ENCODE assay signal across 9 mouse cellular contexts in the genomic region with DNA sequence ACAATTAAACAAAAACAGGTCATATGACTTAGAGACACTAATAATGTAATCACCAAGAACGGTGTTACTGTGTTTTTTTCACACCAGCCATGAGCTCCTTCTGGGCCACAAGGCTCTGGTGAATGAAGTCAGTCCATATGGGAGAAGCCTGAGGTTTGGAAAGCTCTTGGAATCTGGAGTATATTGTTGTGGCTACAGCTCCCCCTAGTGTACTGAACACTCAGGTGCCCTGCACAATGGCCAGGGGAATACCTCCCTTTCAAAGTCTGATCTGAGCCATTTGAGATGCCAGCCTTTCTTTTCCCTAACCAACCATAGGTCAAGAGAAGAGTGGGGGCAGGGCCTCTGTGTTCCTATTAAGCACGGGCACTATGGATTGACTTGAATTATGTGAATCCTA.
DNase-seq lines count a peak whose midpoint lies in the region; ATAC-seq and TF ChIP-seq lines count a peak whose summit lies in the region.
"Had no signal": no experiment of that assay in that cellular context is flagged by ENCODE, and none has a peak within 500 bp of the region (broad histone marks: within the 10 kb centered on the region; RNA-seq: fewer than 3 reads in every experiment).

No protein-coding gene starts in this region.

- intact Hi-C loops in heart, postnatal 36 days (cut with DNase I) = loop anchor here (1.0 to 2.0 kb wide), 3 partner anchors 45 to 386 kb away; no protein-coding TSS in a partner anchor

- peak; percentile 55 for DNase-seq in MEL (ENCODE audit: low read depth, low spot score)
- peak; percentile 18 for DNase-seq in c-Kit-positive CD71-negative TER-119-negative erythroid progenitor cells, embryonic 14.5 days (ENCODE audit: low read depth)
- peak; percentile 78 for DNase-seq in forebrain, embryonic 11.5 days (ENCODE audit: low spot score)
- peak; percentile 56 to 61 for DNase-seq in heart, postnatal 36 days
- DNase-seq in large intestine, adult 2 months (ENCODE audit: low read depth, low spot score) = peak; percentile 50
- DNase-seq in liver, embryonic 14.5 days (ENCODE audit: low read depth in 3 of 3, low spot score in 3 of 3) = peak; percentile 9 to 19 (median 13)
- peak; percentile 41 to 43 for DNase-seq in thymus, postnatal 36 days

- TF ChIP-seq CTCF in MEL (IDR thresholded peaks at IDR 0.05 in 2 of 3, conservative IDR thresholded peaks at IDR 0.05 in 1 of 3; ENCODE audit: control insufficient read depth in 1 of 3, insufficient read depth in 1 of 3, low read depth in 2 of 3, low read length in 3 of 3, poor library complexity in 1 of 3, severe bottlenecking in 1 of 3) = peak; percentile 64 to 85 (median 73)
- TF ChIP-seq CTCF in liver, embryonic 14.5 days (IDR thresholded peaks at IDR 0.05; ENCODE audit: low read depth) = peak; percentile 68

- H3K9ac ChIP-seq in MEL (ENCODE audit: control insufficient read depth, low read depth, low read length, poor library complexity, severe bottlenecking) = no peak overlapping the region
- H3K9ac ChIP-seq in forebrain, embryonic 11.5 days (ENCODE audit: low read length) = no peak overlapping the region
- H3K9ac ChIP-seq in liver, embryonic 14.5 days (replicated peaks) = no peak overlapping the region
- no peak overlapping the region for H3K9ac ChIP-seq in neural tube, embryonic 12.5 days

- no peak overlapping the region for H3K4me3 ChIP-seq in MEL (ENCODE audit: control insufficient read depth in 1 of 2, insufficient read depth in 1 of 2, low read depth in 2 of 2, low read length in 2 of 2)
- no peak overlapping the region for H3K4me3 ChIP-seq in forebrain, embryonic 11.5 days (ENCODE audit: low read depth, low read length)
- no peak overlapping the region for H3K4me3 ChIP-seq in liver, embryonic 14.5 days (ENCODE audit: insufficient read depth in 1 of 2, low read depth in 2 of 2, low read length in 2 of 2)
- no peak overlapping the region for H3K4me3 ChIP-seq in neural tube, embryonic 12.5 days
- H3K4me3 ChIP-seq: myocyte had no signal

- no peaks in the 10 kb centered on the region for H3K27me3 ChIP-seq in MEL (ENCODE audit: control insufficient read depth in 1 of 2, insufficient read depth in 2 of 2, low read length in 2 of 2)
- H3K27me3 ChIP-seq in forebrain, embryonic 11.5 days (ENCODE audit: control insufficient read depth, insufficient read depth, low read length) = no peaks in the 10 kb centered on the region
- no peaks in the 10 kb centered on the region for H3K27me3 ChIP-seq in liver, embryonic 14.5 days (ENCODE audit: control insufficient read depth, insufficient read depth, low read length)
- H3K27me3 ChIP-seq in neural tube, embryonic 12.5 days (replicated peaks) = no peaks in the 10 kb centered on the region

- TF ChIP-seq RAD21 in MEL (IDR thresholded peaks at IDR 0.05; ENCODE audit: low read depth, low read length) = peak; percentile 90

- no peak overlapping the region for H3K4me2 ChIP-seq in forebrain, embryonic 11.5 days (ENCODE audit: low read depth, low read length, severe bottlenecking)
- H3K4me2 ChIP-seq in liver, embryonic 14.5 days (ENCODE audit: low read depth) = no peak overlapping the region
- no peak overlapping the region for H3K4me2 ChIP-seq in neural tube, embryonic 12.5 days (replicated peaks)

- TF ChIP-seq EP300 in MEL (IDR thresholded peaks at IDR 0.05; ENCODE audit: low read depth in 1 of 2, low read length in 2 of 2) = no peak
- TF ChIP-seq EP300 in liver, embryonic 14.5 days (IDR thresholded peaks at IDR 0.05; ENCODE audit: low read depth) = no peak

- no peaks in the 10 kb centered on the region for H3K4me1 ChIP-seq in MEL (ENCODE audit: control insufficient read depth in 1 of 2, insufficient read depth in 2 of 2, low read length in 2 of 2)
- H3K4me1 ChIP-seq in forebrain, embryonic 11.5 days (replicated peaks; ENCODE audit: control insufficient read depth, insufficient read depth, low read length) = no peaks in the 10 kb centered on the region; the same call in 1 of the 2 replicates
- H3K4me1 ChIP-seq in liver, embryonic 14.5 days (replicated peaks; ENCODE audit: control insufficient read depth in 2 of 2, insufficient read depth in 2 of 2, low read length in 1 of 2) = peaks cover 0 to 11% of the 10 kb centered on the region in 2 experiments; a peak in 2 of 4 replicates
- no peaks in the 10 kb centered on the region; the same call in 1 of the 2 replicates for H3K4me1 ChIP-seq in neural tube, embryonic 12.5 days

- no peaks in the 10 kb centered on the region for H3K9me3 ChIP-seq in MEL (replicated peaks; ENCODE audit: insufficient read depth, low read length)
- H3K9me3 ChIP-seq in forebrain, embryonic 11.5 days (ENCODE audit: control insufficient read depth, low read length) = no peaks in the 10 kb centered on the region
- no peaks in the 10 kb centered on the region for H3K9me3 ChIP-seq in liver, embryonic 14.5 days (ENCODE audit: control insufficient read depth, low read length)
- no peaks in the 10 kb centered on the region for H3K9me3 ChIP-seq in neural tube, embryonic 12.5 days

- H3K36me3 ChIP-seq in MEL (ENCODE audit: control insufficient read depth in 1 of 2, insufficient read depth in 2 of 2, low read length in 2 of 2) = no peaks in the 10 kb centered on the region
- no peaks in the 10 kb centered on the region for H3K36me3 ChIP-seq in forebrain, embryonic 11.5 days (ENCODE audit: control insufficient read depth, insufficient read depth, low read length)
- H3K36me3 ChIP-seq in liver, embryonic 14.5 days (replicated peaks; ENCODE audit: control insufficient read depth, insufficient read depth, low read depth) = no peaks in the 10 kb centered on the region
- H3K36me3 ChIP-seq in neural tube, embryonic 12.5 days = no peaks in the 10 kb centered on the region

- no peaks in the 10 kb centered on the region for H3K79me2 ChIP-seq in MEL (ENCODE audit: control insufficient read depth, insufficient read depth, low read length, poor library complexity)

- TF ChIP-seq POLR2A in MEL (IDR thresholded peaks at IDR 0.05; ENCODE audit: control insufficient read depth in 1 of 2, insufficient read depth in 1 of 2, low read depth in 1 of 2, low read length in 2 of 2, poor library complexity in 1 of 2) = no peak

- ATAC-seq in forebrain, embryonic 11.5 days (replicated peaks; ENCODE audit: low FRiP score) = peak; percentile 91
- ATAC-seq in liver, embryonic 14.5 days (ENCODE audit: insufficient read depth) = no peak
- peak; percentile 90 for ATAC-seq in neural tube, embryonic 12.5 days (ENCODE audit: low FRiP score, low read depth)

- 6% methylated on average over 2 of the region's 2 CpGs for WGBS in forebrain, embryonic 11.5 days
- WGBS in large intestine, adult 2 months = 3% methylated on average over 2 of the region's 2 CpGs
- WGBS in liver, embryonic 14.5 days (ENCODE audit: insufficient replicate concordance) = 6% methylated on average over 2 of the region's 2 CpGs
- 8% methylated on average over 2 of the region's 2 CpGs for WGBS in neural tube, embryonic 12.5 days

- no peak overlapping the region for H3K27ac ChIP-seq in MEL (ENCODE audit: control insufficient read depth, low read depth, low read length)
- no peak overlapping the region for H3K27ac ChIP-seq in forebrain, embryonic 11.5 days (ENCODE audit: low read depth, low read length)
- H3K27ac ChIP-seq in liver, embryonic 14.5 days = no peak overlapping the region
- no peak overlapping the region for H3K27ac ChIP-seq in neural tube, embryonic 12.5 days

TF ChIP-seq in MEL, 35 proteins besides CTCF, POLR2A, EP300 and RAD21:
- TF ChIP-seq ZC3H11A (IDR thresholded peaks at IDR 0.05; ENCODE audit: low read depth, low read length) (peak; percentile 79), BHLHE40 (IDR thresholded peaks at IDR 0.05; ENCODE audit: borderline replicate concordance, low read depth, low read length) (no peak), NELFE (IDR thresholded peaks at IDR 0.05; ENCODE audit: low read depth, low read length) (no peak), MEF2A (IDR thresholded peaks at IDR 0.05; ENCODE audit: extremely low read depth, insufficient replicate concordance, low read depth, low read length, poor library complexity, severe bottlenecking) (no peak), SMC3 (IDR thresholded peaks at IDR 0.05; ENCODE audit: low read depth, low read length) (peak; percentile 95), GABPA (IDR thresholded peaks at IDR 0.05; ENCODE audit: low read depth, low read length) (no peak)
TF ChIP-seq in MEL: peak in this region for 2.

Comparison
In these comparisons a context has a peak if more than half of its experiments do, and no peak if none do; other contexts are left out.
1. DNase-seq: peak in every context shown above with its lines; median percentile 78 in forebrain, embryonic 11.5 days; 58 in heart, postnatal 36 days; 55 in MEL; 50 in large intestine, adult 2 months; 42 in thymus, postnatal 36 days; 18 in c-Kit-positive CD71-negative TER-119-negative erythroid progenitor cells, embryonic 14.5 days; 13 in liver, embryonic 14.5 days.